Mouse (Mus musculus) limb, embryonic 13.5 days (tissue): Measurements from ENCODE around the gene Tigd3. TPM values are rescaled to one million over a fixed set of nuclear protein-coding genes. Genes with fewer than 3 reads are reported as not detected.

ENCODE experiments used
- ATAC-seq: fragments of 200-750 bp; cut with Nextera tagmentation; 2 replicates; pipeline ENCODE4 v1.8.0; 2017; ENCODE audit warnings: low read depth, moderate number of reproducible peaks, moderate TSS enrichment; ENCODE audit not compliant: low FRiP score
- H3K27ac ChIP-seq: fragments of 300-500 bp; sonication (generic); 2 replicates; pipeline ENCODE4 v1.5.1; 2015; ENCODE audit warnings: inconsistent platforms, mild to moderate bottlenecking, moderate library complexity
- H3K27me3 ChIP-seq: fragments of 300-500 bp; sonication (generic); 2 replicates; pipeline ENCODE4 v1.6.1; 2015; ENCODE audit warnings: mild to moderate bottlenecking, inconsistent platforms
- H3K36me3 ChIP-seq: fragments of 300-500 bp; sonication (generic); 2 replicates; pipeline ENCODE4 v1.6.1; 2015; ENCODE audit warnings: inconsistent platforms, mild to moderate bottlenecking, moderate library complexity
- H3K4me1 ChIP-seq: fragments of 300-500 bp; sonication (generic); 2 replicates; pipeline ENCODE4 v1.6.1; 2015; ENCODE audit warnings: inconsistent platforms
- H3K4me2 ChIP-seq: fragments of 300-500 bp; sonication (generic); replicated peaks from 2 replicates; pipeline ENCODE4 v1.6.1; 2015; ENCODE audit warnings: inconsistent platforms, mild to moderate bottlenecking, moderate library complexity
- H3K4me3 ChIP-seq: fragments of 300-500 bp; sonication (generic); 2 replicates; pipeline ENCODE4 v1.5.1; 2015; ENCODE audit warnings: moderate library complexity, mild to moderate bottlenecking, inconsistent platforms
- H3K9ac ChIP-seq: fragments of 300-500 bp; sonication (generic); 2 replicates; pipeline ENCODE4 v1.6.1; 2015; ENCODE audit warnings: mild to moderate bottlenecking, inconsistent platforms
- H3K9me3 ChIP-seq: fragments of 300-500 bp; sonication (generic); 2 replicates; pipeline ENCODE4 v1.6.1; 2016; ENCODE audit warnings: inconsistent platforms
- WGBS: fragments of 180-500 bp; shearing (Covaris S2); methylation state at CpG from one replicate; pipeline ENCODE4 v1.1.7; 2015; 5-methylcytosine and 5-hydroxymethylcytosine counted together
- polyA plus RNA-seq: library from polyadenylated mRNA; unstranded; fragments of >200 nt; fragmentation: Nextera tagmentation; extraction: Ambion mirVana; gene quantifications from 2 replicates; pipeline ENCODE4 v1.2.1, GENCODE M21; 2015

Tigd3 gene
- polyA plus RNA-seq, 1 experiment from 2014 or later: 5.5 TPM

GRCm38 (mm10) chr19:5872931-5873556, 20.9 kb downstream of the Tigd3 start:
- peaks cover 51% of the 10 kb centered on the region for H3K4me1 ChIP-seq
- H3K36me3 ChIP-seq: peaks cover 37% of the 10 kb centered on the region
- H3K27ac ChIP-seq: no peak overlapping the region
- peak overlapping the region; percentile 45 for H3K9ac ChIP-seq
- H3K9me3 ChIP-seq: no peaks in the 10 kb centered on the region
- peak overlapping the region; percentile 9; the same call in 1 of the 2 replicates for H3K4me2 ChIP-seq
- H3K27me3 ChIP-seq: no peaks in the 10 kb centered on the region
- WGBS: 88% methylated on average over 19 of the region's 19 CpGs
- ATAC-seq: no peak
- no peak overlapping the region for H3K4me3 ChIP-seq

- Histone ChIP-seq H3K9ac (0 out of 2 replicates have a peak overlapping the region, but pooled peaks have one; percentile 45), H3K27me3 (no peaks in the 10 kb centered on the region), H3K4me2 (no peak overlapping the region), H3K27ac (0 out of 2 replicates have a peak overlapping the region, but pooled peaks have one; percentile 24), H3K4me3 (no peak overlapping the region), H3K36me3 (peaks cover 42% of the 10 kb centered on the region), H3K9me3 (no peaks in the 10 kb centered on the region), H3K4me1 (peaks cover 47% of the 10 kb centered on the region)
- 95% methylated on average over 4 of the region's 4 CpGs for WGBS
- no peak for ATAC-seq
These were observed 21.4 kb downstream of the Tigd3 start for GRCm38 (mm10) chr19:5872528-5872927.

DNA sequence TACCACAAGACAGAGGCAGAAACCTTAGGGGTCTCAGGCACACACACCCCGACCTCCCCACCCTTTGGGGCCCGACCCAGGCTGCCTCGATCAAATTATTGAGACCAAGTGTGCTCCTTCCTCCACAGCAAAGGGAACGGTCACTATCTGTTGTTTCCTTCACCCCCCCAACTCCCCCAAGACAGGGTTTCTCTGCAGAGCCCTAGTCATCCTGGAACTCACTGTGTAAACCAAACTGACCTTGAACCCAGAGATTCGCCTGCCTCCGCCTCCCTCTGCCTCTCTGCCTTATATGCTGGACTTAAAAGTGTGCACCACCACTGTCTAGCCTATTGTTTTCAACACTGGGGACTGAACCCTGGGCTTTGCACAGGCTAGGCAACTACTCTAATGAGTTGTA, 22.3 kb downstream of the Tigd3 start:
- H3K4me3 ChIP-seq: no peak overlapping the region
- peak overlapping the region; percentile 54; the same call in 1 of the 2 replicates for H3K9ac ChIP-seq
- no peak for ATAC-seq
- H3K36me3 ChIP-seq: peaks cover 50% of the 10 kb centered on the region
- peak overlapping the region; percentile 83 for H3K27ac ChIP-seq
- no peaks in the 10 kb centered on the region for H3K9me3 ChIP-seq
- H3K27me3 ChIP-seq: no peaks in the 10 kb centered on the region
- WGBS: 55% methylated on average over 6 of the region's 6 CpGs
- H3K4me1 ChIP-seq: peaks cover 43% of the 10 kb centered on the region
- peak overlapping the region; percentile 53 for H3K4me2 ChIP-seq

GRCm38 (mm10) chr19:5871273-5871672, 22.7 kb downstream of the Tigd3 start:
- Histone ChIP-seq H3K27me3 (no peaks in the 10 kb centered on the region), H3K9me3 (no peaks in the 10 kb centered on the region), H3K9ac (peak overlapping the region; percentile 54), H3K4me2 (peak overlapping the region; percentile 53), H3K36me3 (peaks cover 55% of the 10 kb centered on the region), H3K4me1 (peaks cover 43% of the 10 kb centered on the region), H3K4me3 (peak overlapping the region; percentile 7; the same call in 1 of the 2 replicates), H3K27ac (peak overlapping the region; percentile 83)
- WGBS: 0% methylated on average over 7 of the region's 7 CpGs
- peak; percentile 54; the same call in 1 of the 2 replicates for ATAC-seq

DNA sequence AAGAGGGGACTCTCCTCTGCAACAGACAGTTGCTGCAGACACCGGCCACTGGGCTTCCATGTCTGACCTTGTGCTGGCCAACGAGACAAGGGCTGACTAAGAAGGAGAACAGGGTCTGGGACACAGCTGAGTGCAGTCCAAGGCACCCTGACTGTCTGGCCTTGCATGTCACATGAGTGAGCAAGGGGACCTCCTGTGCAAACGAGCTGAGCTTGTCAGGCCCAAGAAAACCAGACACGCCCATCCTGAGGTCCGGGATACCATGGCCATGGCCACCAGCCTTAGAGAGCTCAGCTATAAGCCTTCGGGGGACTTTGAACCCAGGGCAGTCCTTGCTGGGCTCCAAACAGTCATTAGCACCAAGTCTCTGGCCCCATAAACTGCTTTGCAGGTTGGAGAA, 25.9 kb downstream of the Tigd3 start:
- H3K9me3 ChIP-seq: no peaks in the 10 kb centered on the region
- no peaks in the 10 kb centered on the region for H3K27me3 ChIP-seq
- H3K9ac ChIP-seq: no peak overlapping the region
- H3K27ac ChIP-seq: no peak overlapping the region
- WGBS: 88% methylated on average over 6 of the region's 6 CpGs
- H3K36me3 ChIP-seq: peaks cover 85% of the 10 kb centered on the region
- no peak for ATAC-seq
- no peak overlapping the region for H3K4me3 ChIP-seq
- peaks cover 22% of the 10 kb centered on the region for H3K4me1 ChIP-seq
- H3K4me2 ChIP-seq: no peak overlapping the region

DNA sequence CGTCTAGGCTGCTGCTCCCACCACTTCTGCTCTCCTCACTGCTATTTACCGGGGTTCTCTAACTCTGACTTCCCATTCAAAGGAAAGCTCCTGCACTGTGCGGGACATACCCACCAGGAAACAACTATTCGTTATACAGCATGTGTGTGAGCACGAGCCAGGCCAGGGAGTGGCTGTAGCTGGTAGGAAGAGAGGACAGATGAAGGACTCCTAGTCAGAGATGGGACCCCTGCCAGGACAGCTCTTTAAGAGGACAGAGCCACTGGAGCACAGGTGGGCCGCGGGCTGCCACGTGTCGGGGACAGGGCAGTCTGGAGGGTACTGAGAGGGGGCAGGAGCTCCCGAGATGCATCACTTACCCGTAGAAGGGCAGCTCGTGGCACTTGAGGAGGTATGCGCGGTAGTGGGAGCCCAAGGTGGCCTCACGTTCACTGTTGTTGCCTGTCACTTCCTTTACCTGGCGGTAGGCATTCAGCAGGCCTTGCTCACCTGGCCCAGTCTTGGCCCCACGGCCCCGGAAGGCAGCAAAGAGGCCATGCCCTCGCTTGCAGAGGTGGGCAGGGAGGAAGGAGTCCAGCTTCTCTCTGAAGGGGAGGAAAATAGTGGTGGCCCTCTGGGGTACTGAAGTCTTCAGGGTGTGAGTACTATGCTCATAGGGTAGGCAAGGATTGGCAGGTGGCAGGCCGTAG, 29.1 kb downstream of the Tigd3 start:
- ATAC-seq: no peak
- Histone ChIP-seq H3K4me3 (no peak overlapping the region), H3K4me2 (no peak overlapping the region), H3K9me3 (peaks cover 5% of the 10 kb centered on the region; the same call in 1 of the 2 replicates), H3K27me3 (no peaks in the 10 kb centered on the region), H3K4me1 (no peaks in the 10 kb centered on the region), H3K9ac (no peak overlapping the region), H3K36me3 (peaks cover 100% of the 10 kb centered on the region), H3K27ac (no peak overlapping the region)
- WGBS: 93% methylated on average over 20 of the region's 20 CpGs

DNA sequence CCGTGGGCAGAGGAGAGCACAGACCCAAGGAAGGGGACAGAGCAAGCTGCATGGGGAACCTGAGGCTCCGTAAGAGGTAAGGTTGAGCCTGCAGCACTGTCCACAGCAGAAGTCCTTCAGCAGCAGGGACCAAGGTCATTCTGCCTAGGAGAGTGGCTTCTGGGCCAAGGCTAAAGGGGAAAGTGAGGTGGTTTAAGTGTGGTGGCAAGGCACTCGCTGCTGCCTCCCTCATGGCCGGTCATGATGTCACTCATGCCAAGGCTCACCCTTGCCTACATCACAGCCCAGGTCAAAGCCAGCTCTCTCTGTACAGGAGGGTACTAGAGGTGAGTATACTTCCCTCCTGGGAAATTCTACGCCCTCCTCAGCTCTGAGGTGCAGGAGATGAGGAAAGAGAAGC, 30.2 kb downstream of the Tigd3 start:
- H3K36me3 ChIP-seq: peaks cover 100% of the 10 kb centered on the region
- 96% methylated on average over 5 of the region's 5 CpGs for WGBS
- no peak overlapping the region for H3K4me3 ChIP-seq
- no peak for ATAC-seq
- H3K27me3 ChIP-seq: no peaks in the 10 kb centered on the region
- peaks cover 5% of the 10 kb centered on the region; the same call in 1 of the 2 replicates for H3K9me3 ChIP-seq
- H3K4me2 ChIP-seq: no peak overlapping the region
- no peaks in the 10 kb centered on the region for H3K4me1 ChIP-seq
- no peak overlapping the region for H3K27ac ChIP-seq
- no peak overlapping the region for H3K9ac ChIP-seq

DNA sequence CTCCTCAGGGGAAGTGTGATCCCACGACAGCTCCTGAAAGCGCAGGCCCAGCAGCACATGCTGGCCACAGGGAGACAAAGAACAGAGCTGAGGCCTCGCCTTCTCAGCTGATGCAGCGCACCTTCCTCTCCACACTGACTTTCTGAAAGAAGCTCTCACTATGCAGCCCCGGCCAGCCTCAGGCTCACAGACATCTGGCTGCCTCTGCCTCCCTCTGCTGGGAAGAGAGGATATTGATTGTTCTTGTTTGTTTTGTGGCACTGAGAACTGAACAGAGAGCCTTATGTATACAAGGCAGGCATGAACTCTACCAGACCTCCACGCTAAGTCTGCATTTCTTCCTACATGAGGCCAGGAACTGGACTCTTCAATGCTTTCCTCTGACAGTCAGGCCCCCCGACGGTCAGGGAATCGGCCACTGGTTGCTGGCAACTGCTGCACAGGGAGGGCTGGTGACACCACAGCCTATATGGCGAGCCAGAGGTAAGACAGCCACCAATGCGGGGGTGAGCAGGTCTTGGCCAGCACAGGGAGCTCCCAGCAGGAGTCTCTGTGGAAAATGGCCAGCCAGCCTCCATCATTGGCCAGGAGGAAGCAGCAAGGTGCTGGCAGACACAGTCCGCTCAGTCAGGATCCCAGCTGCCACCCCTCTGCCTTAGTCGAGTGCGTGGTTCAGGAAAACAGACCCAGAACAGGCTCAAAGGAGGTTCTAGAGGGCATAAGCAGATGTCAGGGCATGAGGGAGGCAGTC, 31.4 kb downstream of the Tigd3 start:
- WGBS: 96% methylated on average over 14 of the region's 14 CpGs
- no peak overlapping the region for H3K4me3 ChIP-seq
- H3K9me3 ChIP-seq: peaks cover 5% of the 10 kb centered on the region; the same call in 1 of the 2 replicates
- H3K27me3 ChIP-seq: no peaks in the 10 kb centered on the region
- H3K4me1 ChIP-seq: no peaks in the 10 kb centered on the region
- no peak overlapping the region for H3K4me2 ChIP-seq
- ATAC-seq: no peak
- no peak overlapping the region for H3K9ac ChIP-seq
- peaks cover 100% of the 10 kb centered on the region for H3K36me3 ChIP-seq
- no peak overlapping the region for H3K27ac ChIP-seq

DNA sequence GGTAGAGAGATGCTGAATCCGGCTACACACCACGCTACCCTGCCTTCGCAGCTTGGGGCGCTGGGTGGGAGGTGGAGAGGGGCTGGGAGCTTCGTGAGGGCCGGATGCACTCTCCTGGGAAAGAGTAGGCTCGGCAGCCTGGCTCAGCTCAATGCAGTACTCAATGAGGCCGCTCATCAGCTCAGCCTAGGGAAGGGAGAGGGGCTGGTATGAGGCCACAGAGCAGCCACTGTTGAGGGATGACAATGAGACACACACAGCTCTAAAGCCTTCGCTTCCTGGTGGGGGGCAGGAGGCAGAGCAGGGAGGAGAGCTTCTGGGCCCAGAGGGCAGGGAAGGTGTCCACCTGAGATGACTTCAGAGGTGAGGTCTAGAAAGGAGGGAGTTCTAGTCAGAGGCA, 37.3 kb downstream of the Tigd3 start:
- H3K27ac ChIP-seq: no peak overlapping the region
- 83% methylated on average over 9 of the region's 9 CpGs for WGBS
- ATAC-seq: no peak

DNA sequence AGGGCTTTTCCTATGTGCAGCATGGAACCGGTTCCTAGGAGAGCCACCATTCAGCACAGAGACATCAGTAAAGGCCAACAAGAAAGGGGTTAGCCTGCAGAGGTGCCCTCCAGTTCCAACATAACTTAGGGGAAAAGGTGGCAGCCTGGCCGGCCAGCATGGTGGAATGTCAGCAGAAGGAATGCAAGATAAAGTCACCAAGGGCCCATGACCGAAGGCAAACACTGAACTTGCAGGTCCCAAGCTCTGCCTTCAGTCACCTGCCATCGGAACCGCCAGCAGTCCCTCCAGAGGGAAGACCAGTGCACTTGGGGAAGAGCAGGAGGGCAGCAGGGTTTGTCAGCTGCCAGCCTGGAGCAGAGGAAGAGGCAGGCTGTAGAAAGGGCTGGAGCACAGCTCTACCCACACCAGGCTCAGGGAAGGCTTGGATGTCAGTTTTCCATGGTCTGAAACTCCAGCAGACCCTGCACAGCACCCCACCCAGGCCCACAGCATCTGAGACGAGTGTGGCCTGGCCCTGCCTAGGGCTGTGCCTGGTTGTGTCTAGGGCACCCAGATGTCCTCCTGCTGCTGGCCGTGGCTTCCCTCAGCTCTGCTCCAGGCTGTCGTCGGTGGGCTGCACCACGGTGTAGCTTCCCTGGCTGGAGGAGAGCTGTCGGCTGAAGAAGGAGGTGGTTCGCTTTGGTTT, 41.8 kb downstream of the Tigd3 start:
- Histone ChIP-seq H3K4me1 (peaks cover 31% of the 10 kb centered on the region), H3K4me3 (no peak overlapping the region), H3K36me3 (peaks cover 48% of the 10 kb centered on the region), H3K4me2 (no peak overlapping the region), H3K9me3 (no peaks in the 10 kb centered on the region), H3K27ac (no peak overlapping the region), H3K9ac (0 out of 2 replicates have a peak overlapping the region, but pooled peaks have one; percentile 32), H3K27me3 (no peaks in the 10 kb centered on the region)
- 82% methylated on average over 12 of the region's 12 CpGs for WGBS
- ATAC-seq: no peak

More for the DNA sequence above, 37.3 kb downstream of the Tigd3 start:
- Histone ChIP-seq H3K27me3 (no peaks in the 10 kb centered on the region), H3K4me2 (no peak overlapping the region), H3K4me1 (no peaks in the 10 kb centered on the region), H3K4me3 (no peak overlapping the region), H3K9me3 (no peaks in the 10 kb centered on the region), H3K9ac (no peak overlapping the region), H3K36me3 (peaks cover 89% of the 10 kb centered on the region)

- Histone ChIP-seq H3K36me3 (peaks cover 42% of the 10 kb centered on the region), H3K9ac (0 out of 2 replicates have a peak overlapping the region, but pooled peaks have one; percentile 32), H3K4me1 (peaks cover 38% of the 10 kb centered on the region), H3K27me3 (no peaks in the 10 kb centered on the region), H3K4me3 (no peak overlapping the region), H3K4me2 (no peak overlapping the region), H3K27ac (peak overlapping the region; percentile 18; the same call in 1 of the 2 replicates), H3K9me3 (no peaks in the 10 kb centered on the region)
- 77% methylated on average over 5 of the region's 5 CpGs for WGBS
- ATAC-seq: no peak
These were observed 42.4 kb downstream of the Tigd3 start for GRCm38 (mm10) chr19:5851481-5851971.
